Mouse (Mus musculus): ENCODE data around the gene Aldh6a1. TPM values are rescaled to one million over a fixed set of nuclear protein-coding genes. Genes with fewer than 3 reads are reported as not detected.

Gene Aldh6a1
- polyA plus RNA-seq, 1 experiment from 2014 or later, result 40.5 TPM

GRCm38 (mm10) chr12:84408819-84409507 lies 41.8 kb downstream of the Aldh6a1 start, which contains the start of the genes Entpd5 and Bbof1:
Gene Entpd5, minus strand, starts transcription at chr12:84409029.
Gene Bbof1, plus strand, starts transcription at chr12:84409071.
- no peaks in the 10 kb centered on the region for H3K27me3 ChIP-seq
- WGBS, result 2% methylated on average over 63 of the region's 63 CpGs
- H3K27ac ChIP-seq, result peak within 1 kb of the TSS; percentile 77
- H3K4me2 ChIP-seq, result peak within 1 kb of the TSS; percentile 95
- ATAC-seq (ENCODE audit: borderline replicate concordance, extremely low read depth, low FRiP score, low TSS enrichment), result peak; percentile 93
- peak within 1 kb of the TSS; percentile 66 for H3K4me3 ChIP-seq
- no peaks in the 10 kb centered on the region for H3K9me3 ChIP-seq
- peak within 1 kb of the TSS; percentile 70 for H3K9ac ChIP-seq
- peaks cover 7% of the 10 kb centered on the region for H3K4me1 ChIP-seq
- no peaks in the 10 kb centered on the region for H3K36me3 ChIP-seq

- Histone ChIP-seq H3K9ac (peak overlapping the region; percentile 70), H3K36me3 (no peaks in the 10 kb centered on the region), H3K27me3 (no peaks in the 10 kb centered on the region), H3K4me2 (peak overlapping the region; percentile 95), H3K4me3 (peak overlapping the region; percentile 66), H3K27ac (peak overlapping the region; percentile 77), H3K4me1 (peaks cover 7% of the 10 kb centered on the region), H3K9me3 (no peaks in the 10 kb centered on the region)
- peak; percentile 74 for ATAC-seq (ENCODE audit: borderline replicate concordance, extremely low read depth, low FRiP score, low TSS enrichment)
- under 1% methylated on average over 50 of the region's 52 CpGs for WGBS
Observed at GRCm38 (mm10) chr12:84407874-84408818, 42.7 kb downstream of the Aldh6a1 start.

GRCm38 (mm10) chr12:84407259-84407658 lies 43.5 kb downstream of the Aldh6a1 start:
- Histone ChIP-seq H3K4me1 (peaks cover 7% of the 10 kb centered on the region), H3K9ac (no peak overlapping the region), H3K4me2 (no peak overlapping the region), H3K36me3 (no peaks in the 10 kb centered on the region), H3K27me3 (no peaks in the 10 kb centered on the region), H3K27ac (no peak overlapping the region), H3K4me3 (no peak overlapping the region), H3K9me3 (no peaks in the 10 kb centered on the region)
- no peak for ATAC-seq (ENCODE audit: borderline replicate concordance, extremely low read depth, low FRiP score, low TSS enrichment)
- 52% methylated on average over 4 of the region's 4 CpGs for WGBS

GRCm38 (mm10) chr12:84404541-84404940 lies 46.3 kb downstream of the Aldh6a1 start:
- H3K27ac ChIP-seq, result no peak overlapping the region
- no peak overlapping the region for H3K9ac ChIP-seq
- H3K36me3 ChIP-seq, result no peaks in the 10 kb centered on the region
- no peak overlapping the region for H3K4me2 ChIP-seq
- H3K27me3 ChIP-seq, result no peaks in the 10 kb centered on the region
- no peak for ATAC-seq (ENCODE audit: borderline replicate concordance, extremely low read depth, low FRiP score, low TSS enrichment)
- peaks cover 7% of the 10 kb centered on the region for H3K4me1 ChIP-seq
- H3K9me3 ChIP-seq, result no peaks in the 10 kb centered on the region
- no peak overlapping the region for H3K4me3 ChIP-seq
- 85% methylated on average over 6 of the region's 6 CpGs for WGBS

- H3K36me3 ChIP-seq, result no peaks in the 10 kb centered on the region
- 60% methylated on average over 9 of the region's 9 CpGs for WGBS
- no peak overlapping the region for H3K4me2 ChIP-seq
- no peak for ATAC-seq (ENCODE audit: borderline replicate concordance, extremely low read depth, low FRiP score, low TSS enrichment)
- H3K4me3 ChIP-seq, result no peak overlapping the region
- H3K27ac ChIP-seq, result no peak overlapping the region
- no peaks in the 10 kb centered on the region for H3K9me3 ChIP-seq
- H3K4me1 ChIP-seq, result peaks cover 4% of the 10 kb centered on the region
- H3K9ac ChIP-seq, result no peak overlapping the region
- no peaks in the 10 kb centered on the region for H3K27me3 ChIP-seq
Observed at GRCm38 (mm10) chr12:84402923-84403322, 47.9 kb downstream of the Aldh6a1 start.

- Histone ChIP-seq H3K27ac (no peak overlapping the region), H3K4me2 (no peak overlapping the region), H3K27me3 (no peaks in the 10 kb centered on the region), H3K36me3 (no peaks in the 10 kb centered on the region), H3K4me3 (no peak overlapping the region), H3K9me3 (no peaks in the 10 kb centered on the region), H3K9ac (no peak overlapping the region), H3K4me1 (no peaks in the 10 kb centered on the region; the same call in 1 of the 2 replicates)
- WGBS, result 24% methylated on average over 3 of the region's 3 CpGs
- ATAC-seq (ENCODE audit: borderline replicate concordance, extremely low read depth, low FRiP score, low TSS enrichment), result no peak
Observed at GRCm38 (mm10) chr12:84400653-84401052, 50.2 kb downstream of the Aldh6a1 start.

GRCm38 (mm10) chr12:84400068-84400467 lies 50.7 kb downstream of the Aldh6a1 start:
- H3K9ac ChIP-seq, result no peak overlapping the region
- ATAC-seq (ENCODE audit: borderline replicate concordance, extremely low read depth, low FRiP score, low TSS enrichment), result no peak
- no peaks in the 10 kb centered on the region for H3K9me3 ChIP-seq
- no peak overlapping the region for H3K4me2 ChIP-seq
- no peak overlapping the region for H3K27ac ChIP-seq
- H3K4me1 ChIP-seq, result no peaks in the 10 kb centered on the region; the same call in 1 of the 2 replicates
- no peak overlapping the region for H3K4me3 ChIP-seq
- H3K27me3 ChIP-seq, result no peaks in the 10 kb centered on the region
- WGBS, result 67% methylated on average over 3 of the region's 3 CpGs
- no peaks in the 10 kb centered on the region for H3K36me3 ChIP-seq

- no peak overlapping the region for H3K4me2 ChIP-seq
- H3K36me3 ChIP-seq, result no peaks in the 10 kb centered on the region
- H3K4me1 ChIP-seq, result no peaks in the 10 kb centered on the region; the same call in 1 of the 2 replicates
- H3K27ac ChIP-seq, result no peak overlapping the region
- no peaks in the 10 kb centered on the region for H3K27me3 ChIP-seq
- H3K9ac ChIP-seq, result no peak overlapping the region
- 43% methylated on average over 9 of the region's 9 CpGs for WGBS
- no peaks in the 10 kb centered on the region for H3K9me3 ChIP-seq
- no peak overlapping the region for H3K4me3 ChIP-seq
- no peak for ATAC-seq (ENCODE audit: borderline replicate concordance, extremely low read depth, low FRiP score, low TSS enrichment)
Observed at GRCm38 (mm10) chr12:84399663-84400062, 51.1 kb downstream of the Aldh6a1 start.

GRCm38 (mm10) chr12:84399135-84399534 lies 51.7 kb downstream of the Aldh6a1 start:
- Histone ChIP-seq H3K4me2 (no peak overlapping the region), H3K27me3 (no peaks in the 10 kb centered on the region), H3K27ac (no peak overlapping the region), H3K4me1 (no peaks in the 10 kb centered on the region; the same call in 1 of the 2 replicates), H3K36me3 (no peaks in the 10 kb centered on the region), H3K4me3 (no peak overlapping the region), H3K9ac (no peak overlapping the region), H3K9me3 (no peaks in the 10 kb centered on the region)
- whole genome bisulfite sequencing, result 66% methylated on average over 9 of the region's 9 CpGs
- no peak for ATAC-seq (ENCODE audit: borderline replicate concordance, extremely low read depth, low FRiP score, low TSS enrichment)

- H3K27me3 ChIP-seq, result no peaks in the 10 kb centered on the region
- ATAC-seq (ENCODE audit: borderline replicate concordance, extremely low read depth, low FRiP score, low TSS enrichment), result no peak
- WGBS, result 65% methylated on average over 5 of the region's 5 CpGs
- H3K4me1 ChIP-seq, result no peaks in the 10 kb centered on the region; the same call in 1 of the 2 replicates
- H3K9ac ChIP-seq, result no peak overlapping the region
- H3K36me3 ChIP-seq, result no peaks in the 10 kb centered on the region
- H3K9me3 ChIP-seq, result no peaks in the 10 kb centered on the region
- no peak overlapping the region for H3K4me2 ChIP-seq
- no peak overlapping the region for H3K27ac ChIP-seq
- no peak overlapping the region for H3K4me3 ChIP-seq
Observed at GRCm38 (mm10) chr12:84398629-84399028, 52.2 kb downstream of the Aldh6a1 start.

- no peak for ATAC-seq (ENCODE audit: borderline replicate concordance, extremely low read depth, low FRiP score, low TSS enrichment)
- no peaks in the 10 kb centered on the region for H3K9me3 ChIP-seq
- no peaks in the 10 kb centered on the region for H3K36me3 ChIP-seq
- H3K4me2 ChIP-seq, result no peak overlapping the region
- H3K9ac ChIP-seq, result no peak overlapping the region
- H3K27me3 ChIP-seq, result no peaks in the 10 kb centered on the region
- H3K27ac ChIP-seq, result no peak overlapping the region
- no peaks in the 10 kb centered on the region; the same call in 1 of the 2 replicates for H3K4me1 ChIP-seq
- no peak overlapping the region for H3K4me3 ChIP-seq
Observed at GRCm38 (mm10) chr12:84397685-84398084, 53.1 kb downstream of the Aldh6a1 start.

Data from lung, embryonic 15.5 days (tissue).